Mouse (Mus musculus) erythroblast, embryonic 14.5 days (primary cell): ENCODE measurements around the gene Zfhx3.

Experiments used
- GATA1 ChIP-seq: IDR thresholded peaks from 2 replicates; pipeline ENCODE4 v1.6.1; 2012; ENCODE audit warnings: low read length, inconsistent platforms, mixed read lengths
- TAL1 ChIP-seq: IDR thresholded peaks from 3 replicates; pipeline ENCODE4 v1.6.1; 2012; ENCODE audit warnings: low read length, inconsistent platforms, mixed read lengths

DNA sequence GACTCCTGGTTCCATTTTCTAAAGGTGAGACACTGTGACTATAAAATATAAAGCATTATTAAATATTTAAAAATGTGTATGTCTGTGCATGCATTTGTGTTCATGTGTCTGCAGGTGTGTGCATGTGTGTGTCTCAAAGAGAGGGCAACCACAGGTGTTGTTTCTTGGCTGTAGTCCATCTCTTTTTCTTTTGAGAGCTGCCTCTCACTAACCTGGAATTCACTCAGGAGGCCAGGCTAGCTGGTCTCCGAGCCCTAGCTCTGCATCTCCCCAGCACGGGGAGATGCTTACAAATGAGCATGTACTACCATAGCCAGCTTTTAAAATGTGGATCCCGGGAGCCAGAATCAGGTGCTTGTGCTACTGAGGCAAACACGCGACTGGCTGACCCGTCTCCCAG is 124.7 kb downstream of the Zfhx3 start:
- TF ChIP-seq GATA1 = no peak
- TF ChIP-seq TAL1 = no peak
